Mouse (Mus musculus) heart, embryonic 14.5 days (tissue): ENCODE measurements at regions not wholly inside any gene's neighbourhood (a gene's known extent, or its start where the extent isn't known, plus 50 kb on each side); places are given as distances from the start of the nearest gene placed in this dataset.

ENCODE experiments used
- ATAC-seq: fragments of 200-750 bp; cut with Nextera tagmentation; 2 replicates; pipeline ENCODE4 v1.8.0; 2017; ENCODE audit warnings: low read depth, moderate TSS enrichment; ENCODE audit not compliant: insufficient number of reproducible peaks, insufficient read depth, low FRiP score
- H3K27ac ChIP-seq, 2 experiments: fragments of 200-500 bp in 1 of 2; fragments of 300-500 bp in 1 of 2; sonication (generic) in 1 of 2; replicated peaks in 1 of 2; 2 replicates each; pipeline ENCODE4 v1.5.1; 2012 to 2014; ENCODE audit warnings: low read depth in 2 of 2, low read length in 2 of 2, control low read depth in 1 of 2, mild to moderate bottlenecking in 1 of 2, mixed read lengths in 1 of 2; ENCODE audit not compliant: control insufficient read depth in 1 of 2, insufficient read depth in 1 of 2
- H3K27me3 ChIP-seq: fragments of 300-500 bp; sonication (generic); 2 replicates; pipeline ENCODE4 v1.6.1; 2014; ENCODE audit warnings: mild to moderate bottlenecking, low read length, control low read depth; ENCODE audit not compliant: control insufficient read depth, insufficient read depth
- H3K36me3 ChIP-seq: fragments of 300-500 bp; sonication (generic); 2 replicates; pipeline ENCODE4 v1.6.1; 2014; ENCODE audit warnings: mild to moderate bottlenecking, control low read depth, low read length, mixed read lengths; ENCODE audit not compliant: control insufficient read depth, insufficient read depth
- H3K4me1 ChIP-seq, 2 experiments: fragments of 200-500 bp in 1 of 2; fragments of 300-500 bp in 1 of 2; sonication (generic) in 1 of 2; 2 replicates each; pipeline ENCODE4 v1.6.1; 2012 to 2014; ENCODE audit warnings: low read length in 2 of 2, control low read depth in 1 of 2, mixed read lengths in 1 of 2; ENCODE audit not compliant: control insufficient read depth in 2 of 2, insufficient read depth in 2 of 2
- H3K4me2 ChIP-seq: fragments of 300-500 bp; sonication (generic); 2 replicates; pipeline ENCODE4 v1.6.1; 2014; ENCODE audit warnings: mild to moderate bottlenecking, low read length
- H3K4me3 ChIP-seq, 2 experiments: fragments of 200-500 bp in 1 of 2; fragments of 300-500 bp in 1 of 2; sonication (generic) in 1 of 2; 2 replicates each; pipeline ENCODE4 v1.5.1; 2012 to 2014; ENCODE audit warnings: low read length in 2 of 2, mild to moderate bottlenecking in 2 of 2, control low read depth in 1 of 2, low read depth in 1 of 2, moderate library complexity in 1 of 2; ENCODE audit not compliant: control insufficient read depth in 1 of 2, insufficient read depth in 1 of 2
- H3K9ac ChIP-seq: fragments of 300-500 bp; sonication (generic); 2 replicates; pipeline ENCODE4 v1.6.1; 2014; ENCODE audit warnings: mild to moderate bottlenecking, low read length
- H3K9me3 ChIP-seq: fragments of 300-500 bp; sonication (generic); 2 replicates; pipeline ENCODE4 v1.6.1; 2016; ENCODE audit warnings: low read length, control low read depth; ENCODE audit not compliant: control insufficient read depth
- WGBS: fragments of 180-500 bp; shearing (Covaris S2); extraction: QIAGEN DNeasy Blood & Tissue Kit; methylation state at CpG from one replicate; pipeline ENCODE4 v1.1.7; 2014; 5-methylcytosine and 5-hydroxymethylcytosine counted together

GRCm38 (mm10) chr16:49278478-49278877, 221.2 kb downstream of the Myh15 start:
- Histone ChIP-seq H3K4me2 (no peak overlapping the region), H3K27ac (no peak overlapping the region), H3K4me3 (no peak overlapping the region), H3K4me1 (no peaks in the 10 kb centered on the region), H3K9me3 (no peaks in the 10 kb centered on the region), H3K27me3 (no peaks in the 10 kb centered on the region), H3K36me3 (no peaks in the 10 kb centered on the region), H3K9ac (no peak overlapping the region)
- ATAC-seq = no peak
- WGBS = 2% methylated on average over 2 of the region's 2 CpGs

GRCm38 (mm10) chr16:49288096-49288714, 230.9 kb downstream of the Myh15 start:
- Histone ChIP-seq H3K4me1 (no peaks in the 10 kb centered on the region), H3K27me3 (no peaks in the 10 kb centered on the region), H3K36me3 (no peaks in the 10 kb centered on the region), H3K4me3 (no peak overlapping the region), H3K27ac (no peak overlapping the region), H3K4me2 (no peak overlapping the region), H3K9me3 (no peaks in the 10 kb centered on the region), H3K9ac (no peak overlapping the region)
- ATAC-seq = no peak
- 81% methylated on average over 4 of the region's 4 CpGs for WGBS

- ATAC-seq = no peak
- no peak overlapping the region for H3K4me3 ChIP-seq
- WGBS = 72% methylated on average over 10 of the region's 10 CpGs
- H3K4me2 ChIP-seq = no peak overlapping the region
- no peaks in the 10 kb centered on the region for H3K27me3 ChIP-seq
- H3K9me3 ChIP-seq = no peaks in the 10 kb centered on the region
- H3K4me1 ChIP-seq = no peaks in the 10 kb centered on the region
- no peaks in the 10 kb centered on the region for H3K36me3 ChIP-seq
- no peak overlapping the region for H3K27ac ChIP-seq
- H3K9ac ChIP-seq = no peak overlapping the region
These were observed 232.2 kb downstream of the Myh15 start for GRCm38 (mm10) chr16:49289200-49290079.

- Histone ChIP-seq H3K27me3 (no peaks in the 10 kb centered on the region), H3K27ac (no peak overlapping the region), H3K9ac (no peak overlapping the region), H3K4me3 (no peak overlapping the region), H3K36me3 (no peaks in the 10 kb centered on the region), H3K4me2 (no peak overlapping the region), H3K9me3 (no peaks in the 10 kb centered on the region), H3K4me1 (no peaks in the 10 kb centered on the region)
- 79% methylated on average over 6 of the region's 6 CpGs for WGBS
- no peak for ATAC-seq
These were observed 246.5 kb downstream of the Myh15 start for GRCm38 (mm10) chr16:49303612-49304307.

GRCm38 (mm10) chr16:49304354-49304753, 247.1 kb downstream of the Myh15 start:
- 62% methylated on average over 2 of the region's 2 CpGs for WGBS
- Histone ChIP-seq H3K27me3 (no peaks in the 10 kb centered on the region), H3K4me1 (no peaks in the 10 kb centered on the region), H3K36me3 (no peaks in the 10 kb centered on the region), H3K27ac (no peak overlapping the region), H3K4me3 (no peak overlapping the region), H3K9me3 (no peaks in the 10 kb centered on the region), H3K4me2 (no peak overlapping the region), H3K9ac (no peak overlapping the region)
- ATAC-seq = no peak

- Histone ChIP-seq H3K4me1 (no peaks in the 10 kb centered on the region; a peak in 1 of 4 replicates), H3K36me3 (no peaks in the 10 kb centered on the region), H3K27ac (no peak overlapping the region), H3K4me2 (no peak overlapping the region), H3K27me3 (no peaks in the 10 kb centered on the region), H3K9me3 (no peaks in the 10 kb centered on the region), H3K4me3 (no peak overlapping the region), H3K9ac (no peak overlapping the region)
- ATAC-seq = no peak
- whole genome bisulfite sequencing = 82% methylated on average over 2 of the region's 2 CpGs
These were observed 259.8 kb downstream of the Myh15 start for GRCm38 (mm10) chr16:49317061-49317460.

- ATAC-seq = no peak
- no peak overlapping the region for H3K4me2 ChIP-seq
- H3K27me3 ChIP-seq = no peaks in the 10 kb centered on the region
- H3K36me3 ChIP-seq = no peaks in the 10 kb centered on the region
- no peak overlapping the region for H3K9ac ChIP-seq
- no peaks in the 10 kb centered on the region for H3K9me3 ChIP-seq
- WGBS = 73% methylated on average over 4 of the region's 4 CpGs
- H3K4me1 ChIP-seq = no peaks in the 10 kb centered on the region; a peak in 1 of 4 replicates
- H3K4me3 ChIP-seq = no peak overlapping the region
- no peak overlapping the region for H3K27ac ChIP-seq
These were observed 261.9 kb downstream of the Myh15 start for GRCm38 (mm10) chr16:49319047-49319678.
